Mouse (Mus musculus): Measurements from ENCODE around the gene Mthfsd.

DNA sequence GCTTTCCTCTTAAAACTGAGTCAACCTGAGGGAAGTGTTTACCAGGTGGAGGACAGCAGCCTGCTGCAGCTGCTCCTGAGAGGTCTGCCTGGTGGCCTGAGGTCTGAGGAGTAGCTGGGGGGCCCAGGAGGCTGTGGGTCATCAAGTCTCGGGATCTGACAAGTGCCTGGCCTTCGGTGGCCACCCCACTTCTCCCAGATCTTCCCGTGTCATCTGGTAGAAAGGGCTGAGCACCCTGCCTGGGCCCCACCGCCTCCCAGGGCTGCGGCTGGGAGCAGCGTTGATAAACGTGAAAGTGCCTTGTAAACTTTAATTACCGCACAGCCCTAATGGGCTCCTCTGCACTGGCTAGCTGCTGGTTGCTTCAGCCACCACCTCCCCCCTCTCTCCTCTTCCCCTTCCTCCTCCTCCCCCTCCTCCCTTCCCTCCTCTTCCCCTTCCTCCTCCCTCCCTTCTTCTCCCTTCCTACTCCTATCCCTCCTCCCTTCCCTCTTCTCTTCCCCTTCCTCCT is 40.4 kb upstream of the Mthfsd start:
- no peak for TF ChIP-seq CTCF (IDR thresholded peaks at IDR 0.05; ENCODE audit: insufficient read depth, low read length)
- no peak for TF ChIP-seq POLR2A (IDR thresholded peaks at IDR 0.05; ENCODE audit: borderline replicate concordance, extremely low read depth, low read depth, low read length)
